Mouse (Mus musculus): ENCODE measurements around the gene Ehf.

GRCm38 (mm10) chr2:103312640-103313039 is 9.6 kb upstream of the Ehf start:
- no peak for TF ChIP-seq CTCF (IDR thresholded peaks at IDR 0.05; ENCODE audit: borderline replicate concordance, insufficient read depth, low read depth, low read length)
- no peak for TF ChIP-seq POLR2A (IDR thresholded peaks at IDR 0.05; ENCODE audit: borderline replicate concordance, insufficient read depth, low read length)

All from cerebellum, adult 2 months (tissue).